Mouse (Mus musculus): ENCODE data around the gene Gm40193.
"Not testable (repeated sequence)": the region's sequence is repeated elsewhere in the genome, so short reads cannot be mapped to it uniquely, and the experiment has no call there.

The Gm40193 gene

GRCm38 (mm10) chr11:70540928-70541327 is 8.2 kb upstream of the Gm40193 start:
- no peak for DNase-seq (ENCODE audit: low spot score in 2 of 2)

GRCm38 (mm10) chr11:70539877-70540587 is 7.3 kb upstream of the Gm40193 start, which contains the start of gene Pld2:
TSS of gene Pld2 (plus strand) at chr11:70540064.
- DNase-seq (ENCODE audit: low spot score in 2 of 2): peak; percentile 67 to 80

- no peak for DNase-seq (ENCODE audit: low spot score in 2 of 2)
Observed at GRCm38 (mm10) chr11:70539423-70539822, 6.7 kb upstream of the Gm40193 start.

GRCm38 (mm10) chr11:70531065-70531464 is 1.7 kb downstream of the Gm40193 start:
- DNase-seq (ENCODE audit: low spot score in 2 of 2): not testable (repeated sequence)

GRCm38 (mm10) chr11:70528610-70529009 is 4.1 kb downstream of the Gm40193 start:
- DNase-seq (ENCODE audit: low spot score in 2 of 2): no peak

- DNase-seq (ENCODE audit: low spot score in 2 of 2): no peak
Observed at GRCm38 (mm10) chr11:70526211-70526610, 6.5 kb downstream of the Gm40193 start.

- DNase-seq (ENCODE audit: low spot score in 2 of 2): no peak
Observed at GRCm38 (mm10) chr11:70525726-70526125, 7.0 kb downstream of the Gm40193 start.

- DNase-seq (ENCODE audit: low spot score in 2 of 2): peak; percentile 95
Observed at GRCm38 (mm10) chr11:70525184-70525678, 7.5 kb downstream of the Gm40193 start, which contains the start of gene Psmb6. TSS of gene Psmb6 (plus strand) at chr11:70525367.

- no peak for DNase-seq (ENCODE audit: low spot score in 2 of 2)
Observed at GRCm38 (mm10) chr11:70524782-70525181, 8.0 kb downstream of the Gm40193 start.

- not testable (repeated sequence) for DNase-seq (ENCODE audit: low spot score in 2 of 2)
Observed at GRCm38 (mm10) chr11:70523306-70523989, 9.3 kb downstream of the Gm40193 start.

- peak in 1 of 2 experiments; percentile 8 for DNase-seq (ENCODE audit: low spot score in 2 of 2)
Observed at GRCm38 (mm10) chr11:70520178-70520769, 12.5 kb downstream of the Gm40193 start.

- no peak for DNase-seq (ENCODE audit: low spot score in 2 of 2)
Observed at GRCm38 (mm10) chr11:70518923-70519322, 13.8 kb downstream of the Gm40193 start, which contains the start of gene Gltpd2. TSS of gene Gltpd2 (plus strand) at chr11:70519196.

- no peak for DNase-seq (ENCODE audit: low spot score in 2 of 2)
Observed at GRCm38 (mm10) chr11:70518436-70518835, 14.3 kb downstream of the Gm40193 start.

- peak; percentile 20 to 40 for DNase-seq (ENCODE audit: low spot score in 2 of 2)
Observed at GRCm38 (mm10) chr11:70516352-70516751, 16.4 kb downstream of the Gm40193 start.

- DNase-seq (ENCODE audit: low spot score in 2 of 2): no peak
Observed at GRCm38 (mm10) chr11:70514288-70514687, 18.5 kb downstream of the Gm40193 start, which contains the start of gene Vmo1. TSS of gene Vmo1 (minus strand) at chr11:70514616.

GRCm38 (mm10) chr11:70513520-70513919 is 19.2 kb downstream of the Gm40193 start:
- DNase-seq (ENCODE audit: low spot score in 2 of 2): no peak

GRCm38 (mm10) chr11:70512709-70513342 is 19.9 kb downstream of the Gm40193 start:
- no peak for DNase-seq (ENCODE audit: low spot score in 2 of 2)

- no peak for DNase-seq (ENCODE audit: low spot score in 2 of 2)
Observed at GRCm38 (mm10) chr11:70511825-70512224, 20.9 kb downstream of the Gm40193 start.

GRCm38 (mm10) chr11:70511242-70511641 is 21.5 kb downstream of the Gm40193 start:
- DNase-seq (ENCODE audit: low spot score in 2 of 2): no peak

GRCm38 (mm10) chr11:70509753-70510564 is 22.8 kb downstream of the Gm40193 start:
- peak; percentile 36 to 49 for DNase-seq (ENCODE audit: low spot score in 2 of 2)

Data from right cerebral cortex, adult 2 months (tissue).